Mouse (Mus musculus) lung, postnatal 0 days (tissue): ENCODE results near the gene Exoc5.

Experiments used
- CTCF ChIP-seq: IDR thresholded peaks from 2 replicates; pipeline ENCODE4 v1.5.1; 2016; ENCODE audit warnings: antibody characterized with exemption, mild to moderate bottlenecking
- EP300 ChIP-seq: IDR thresholded peaks from 2 replicates; pipeline ENCODE4 v1.6.1; 2016; ENCODE audit warnings: antibody characterized with exemption, mild to moderate bottlenecking, control low read depth

DNA sequence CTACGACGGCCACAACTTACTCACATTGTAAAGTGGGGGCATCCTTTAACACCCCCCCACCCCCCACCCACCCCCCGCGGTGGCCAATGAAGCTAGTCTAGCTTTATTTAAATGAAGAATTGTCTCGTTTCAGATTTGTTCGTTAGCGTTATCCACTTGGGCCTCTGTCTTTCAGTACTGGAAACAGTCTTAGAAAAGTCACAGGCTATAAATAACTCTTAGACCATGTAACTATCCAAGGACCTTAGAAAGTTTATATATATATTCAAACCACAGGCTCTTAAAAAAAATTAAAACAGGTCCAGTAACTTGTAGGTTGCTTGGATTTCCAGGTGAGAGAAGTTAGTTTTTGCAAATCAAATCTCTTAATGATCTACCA lies 75.3 kb downstream of the Exoc5 start:
- TF ChIP-seq CTCF = no peak
- no peak for TF ChIP-seq EP300
